Mouse (Mus musculus) limb, embryonic 15.5 days (tissue): ENCODE data around the gene Lrrtm4. TPM values are rescaled to one million over a fixed set of nuclear protein-coding genes. Genes with fewer than 3 reads are reported as not detected.

ENCODE experiments used
- ATAC-seq: fragments of 200-750 bp; cut with Nextera tagmentation; 2 replicates; pipeline ENCODE4 v1.8.0; 2017; ENCODE audit warnings: low read depth, moderate TSS enrichment; ENCODE audit not compliant: insufficient number of reproducible peaks, low FRiP score, low TSS enrichment
- H3K27ac ChIP-seq: fragments of 300-500 bp; sonication (generic); 2 replicates; pipeline ENCODE4 v1.5.1; 2015; ENCODE audit warnings: moderate library complexity, mild to moderate bottlenecking, inconsistent platforms
- H3K27me3 ChIP-seq: fragments of 300-500 bp; sonication (generic); 2 replicates; pipeline ENCODE4 v1.6.1; 2015; ENCODE audit warnings: inconsistent platforms
- H3K36me3 ChIP-seq: fragments of 300-500 bp; sonication (generic); 2 replicates; pipeline ENCODE4 v1.6.1; 2015; ENCODE audit warnings: inconsistent platforms
- H3K4me1 ChIP-seq: fragments of 300-500 bp; sonication (generic); 2 replicates; pipeline ENCODE4 v1.6.1; 2015; ENCODE audit warnings: inconsistent platforms
- H3K4me2 ChIP-seq: fragments of 300-500 bp; sonication (generic); 2 replicates; pipeline ENCODE4 v1.6.1; 2015; ENCODE audit warnings: mild to moderate bottlenecking, inconsistent platforms
- H3K4me3 ChIP-seq: fragments of 300-500 bp; sonication (generic); 2 replicates; pipeline ENCODE4 v1.5.1; 2015; ENCODE audit warnings: mild to moderate bottlenecking, inconsistent platforms
- H3K9ac ChIP-seq: fragments of 300-500 bp; sonication (generic); 2 replicates; pipeline ENCODE4 v1.6.1; 2015; ENCODE audit warnings: inconsistent platforms
- H3K9me3 ChIP-seq: fragments of 300-500 bp; sonication (generic); 2 replicates; pipeline ENCODE4 v1.6.1; 2016; ENCODE audit warnings: inconsistent platforms
- WGBS: fragments of 180-500 bp; shearing (Covaris S2); methylation state at CpG from one replicate; pipeline ENCODE4 v1.1.7; 2015; 5-methylcytosine and 5-hydroxymethylcytosine counted together
- polyA plus RNA-seq: library from polyadenylated mRNA; unstranded; fragments of >200 nt; fragmentation: Nextera tagmentation; extraction: Ambion mirVana; gene quantifications from 2 replicates; pipeline ENCODE4 v1.2.1, GENCODE M21; 2015

Lrrtm4 gene
- polyA plus RNA-seq, 1 experiment from 2014 or later = 4.4 TPM

GRCm38 (mm10) chr6:80786282-80786681 is 767.6 kb downstream of the Lrrtm4 start:
- Histone ChIP-seq H3K36me3 (no peaks in the 10 kb centered on the region), H3K27ac (no peak overlapping the region), H3K9me3 (no peaks in the 10 kb centered on the region), H3K4me3 (no peak overlapping the region), H3K27me3 (no peaks in the 10 kb centered on the region), H3K9ac (no peak overlapping the region), H3K4me2 (no peak overlapping the region), H3K4me1 (no peaks in the 10 kb centered on the region)
- no peak for ATAC-seq

DNA sequence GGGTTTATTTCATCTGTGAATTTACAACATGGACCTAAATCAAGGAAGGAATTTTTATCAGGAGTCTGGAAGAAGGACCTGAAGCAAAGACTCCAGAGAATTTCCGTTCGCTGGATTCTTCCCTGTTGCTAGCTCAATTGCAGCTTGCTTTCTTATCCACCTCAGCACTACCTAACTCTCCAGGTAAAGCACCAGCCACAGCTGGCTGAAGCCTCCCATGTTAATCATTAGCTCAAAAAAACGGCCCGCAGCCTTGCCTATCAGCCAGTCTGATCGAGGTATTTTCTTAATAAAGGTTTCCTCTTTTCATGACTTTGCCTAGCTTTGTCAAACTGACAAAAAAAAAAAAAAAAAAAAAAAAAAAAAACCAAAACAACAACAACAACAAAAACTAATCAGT is 805.1 kb downstream of the Lrrtm4 start:
- Histone ChIP-seq H3K27me3 (no peaks in the 10 kb centered on the region), H3K4me2 (no peak overlapping the region), H3K36me3 (no peaks in the 10 kb centered on the region), H3K4me3 (no peak overlapping the region), H3K9me3 (no peaks in the 10 kb centered on the region), H3K9ac (no peak overlapping the region), H3K4me1 (no peaks in the 10 kb centered on the region), H3K27ac (no peak overlapping the region)
- 77% methylated on average over 5 of the region's 5 CpGs for WGBS
- ATAC-seq = no peak

- Histone ChIP-seq H3K36me3 (no peaks in the 10 kb centered on the region), H3K4me1 (no peaks in the 10 kb centered on the region), H3K27ac (no peak overlapping the region), H3K4me3 (no peak overlapping the region), H3K9me3 (no peaks in the 10 kb centered on the region), H3K4me2 (no peak overlapping the region), H3K27me3 (no peaks in the 10 kb centered on the region), H3K9ac (no peak overlapping the region)
- ATAC-seq = no peak
- WGBS = 86% methylated on average over 2 of the region's 2 CpGs
Observed at GRCm38 (mm10) chr6:80839784-80840183, 821.1 kb downstream of the Lrrtm4 start.

DNA sequence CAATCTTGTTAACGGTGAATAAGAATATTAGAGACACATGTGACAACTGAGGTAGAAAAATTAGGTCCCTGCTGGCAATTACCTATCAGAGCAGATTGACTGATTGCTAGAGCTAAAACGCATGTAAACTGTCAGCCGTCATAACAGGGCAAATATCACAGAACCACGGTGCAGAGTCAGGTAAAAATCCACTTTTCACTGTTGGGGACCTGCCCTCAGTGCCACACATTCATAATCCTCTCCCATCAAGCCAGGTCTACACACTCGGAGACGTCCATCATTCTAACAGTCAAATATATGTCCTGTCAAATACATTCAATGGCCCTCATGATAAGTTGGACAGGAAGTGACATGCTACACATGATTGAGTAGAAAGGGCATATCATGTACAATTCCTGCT is 826.6 kb downstream of the Lrrtm4 start:
- Histone ChIP-seq H3K4me2 (no peak overlapping the region), H3K4me1 (no peaks in the 10 kb centered on the region), H3K9me3 (no peaks in the 10 kb centered on the region), H3K9ac (no peak overlapping the region), H3K27ac (no peak overlapping the region), H3K36me3 (no peaks in the 10 kb centered on the region), H3K4me3 (no peak overlapping the region), H3K27me3 (no peaks in the 10 kb centered on the region)
- WGBS = 78% methylated on average over 6 of the region's 6 CpGs
- ATAC-seq = no peak

- Histone ChIP-seq H3K4me3 (no peak overlapping the region), H3K27ac (no peak overlapping the region), H3K9me3 (no peaks in the 10 kb centered on the region), H3K27me3 (no peaks in the 10 kb centered on the region), H3K4me1 (no peaks in the 10 kb centered on the region), H3K4me2 (no peak overlapping the region), H3K9ac (no peak overlapping the region), H3K36me3 (no peaks in the 10 kb centered on the region)
- WGBS = 78% methylated on average over 13 of the region's 13 CpGs
- ATAC-seq = no peak
Observed at GRCm38 (mm10) chr6:80856910-80857543, 838.4 kb downstream of the Lrrtm4 start.

Other genes starting within 250 kb of the Lrrtm4 start
- not detected in 2 replicates for gene Gm20594, start 201.0 kb upstream of the Lrrtm4 start, polyA plus RNA-seq